Mouse (Mus musculus): ENCODE measurements at regions not wholly inside any gene's neighbourhood (a gene's known extent, or its start where the extent isn't known, plus 50 kb on each side); places are given as distances from the start of the nearest gene placed in this dataset.

- TF ChIP-seq CEBPB (IDR thresholded peaks at IDR 0.05; ENCODE audit: insufficient read depth, poor library complexity, severe bottlenecking): no peak
- no peak for TF ChIP-seq MAX (IDR thresholded peaks at IDR 0.05; ENCODE audit: low read depth)
Measured at GRCm38 (mm10) chr2:115326526-115326925, 255.0 kb upstream of the BC052040 start.

All from myocyte (in vitro differentiated cells).